Mouse (Mus musculus): ENCODE data around the gene Fam161a. TPM values are rescaled to one million over a fixed set of nuclear protein-coding genes. Genes with fewer than 3 reads are reported as not detected.

Fam161a gene
- total RNA-seq, 2 experiments from 2014 or later, result 2.6 to 4.1 TPM

GRCm38 (mm10) chr11:22990393-22991126 is 16.8 kb upstream of the Fam161a start, which contains the start of gene Cct4:
Gene Cct4 (plus strand): TSS chr11:22990519.
- peak; percentile 96 for ATAC-seq (ENCODE audit: poor library complexity, severe bottlenecking)

DNA sequence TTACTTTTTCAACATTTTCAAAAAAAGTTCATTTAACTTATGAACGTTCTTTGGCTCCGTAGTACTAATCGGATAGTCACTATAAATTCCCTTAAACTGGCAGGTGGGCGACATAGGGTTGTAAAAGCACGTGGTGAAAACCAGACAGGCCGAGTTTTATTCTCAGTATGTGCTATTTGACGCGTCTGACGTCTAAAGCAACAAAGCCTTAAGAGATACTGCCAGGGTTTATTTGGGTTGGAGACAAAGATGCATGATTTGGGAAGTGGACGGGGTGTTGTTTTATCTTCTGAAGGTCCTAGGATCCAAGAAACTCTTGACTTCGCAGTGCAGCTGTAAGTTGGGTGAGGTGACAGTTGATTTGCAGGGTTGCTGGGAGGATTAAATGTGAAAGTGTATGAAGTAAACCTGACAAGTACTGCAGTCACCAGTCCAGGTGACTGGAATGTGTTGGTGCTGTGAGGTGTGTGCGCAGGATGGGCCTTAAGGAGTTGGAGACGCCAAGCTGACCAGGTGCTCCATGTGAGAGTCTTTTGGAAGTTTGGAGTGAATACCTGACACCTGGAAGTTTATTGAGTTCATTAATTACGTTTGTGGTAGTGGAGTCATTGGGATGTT is 16.0 kb upstream of the Fam161a start:
- no peak for ATAC-seq (ENCODE audit: poor library complexity, severe bottlenecking)

GRCm38 (mm10) chr11:22994271-22994670 is 13.1 kb upstream of the Fam161a start:
- no peak for ATAC-seq (ENCODE audit: poor library complexity, severe bottlenecking)

- ATAC-seq (ENCODE audit: poor library complexity, severe bottlenecking), result no peak
Observed at GRCm38 (mm10) chr11:22995461-22995860, 11.9 kb upstream of the Fam161a start.

DNA sequence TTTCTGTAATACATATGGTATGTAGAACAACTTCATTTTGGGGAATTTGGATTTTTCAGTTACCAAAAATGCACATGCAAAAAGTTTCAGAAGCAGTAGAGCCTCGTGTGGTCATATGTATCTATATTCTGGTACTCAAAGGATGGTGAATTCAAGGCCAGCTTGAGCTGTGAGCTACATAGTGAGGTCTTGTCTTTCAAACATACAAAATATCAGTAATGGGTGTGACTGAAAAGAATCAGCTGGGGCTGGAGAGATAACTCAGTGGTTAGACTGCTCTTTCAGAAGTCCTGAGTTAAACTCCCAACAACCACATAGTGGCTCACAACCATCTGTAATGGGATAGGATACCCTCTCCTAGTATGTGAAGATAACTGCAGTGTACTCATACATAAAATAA is 9.0 kb upstream of the Fam161a start:
- ATAC-seq (ENCODE audit: poor library complexity, severe bottlenecking), result no peak

GRCm38 (mm10) chr11:23005276-23005675 is 2.1 kb upstream of the Fam161a start:
- ATAC-seq (ENCODE audit: poor library complexity, severe bottlenecking), result no peak

DNA sequence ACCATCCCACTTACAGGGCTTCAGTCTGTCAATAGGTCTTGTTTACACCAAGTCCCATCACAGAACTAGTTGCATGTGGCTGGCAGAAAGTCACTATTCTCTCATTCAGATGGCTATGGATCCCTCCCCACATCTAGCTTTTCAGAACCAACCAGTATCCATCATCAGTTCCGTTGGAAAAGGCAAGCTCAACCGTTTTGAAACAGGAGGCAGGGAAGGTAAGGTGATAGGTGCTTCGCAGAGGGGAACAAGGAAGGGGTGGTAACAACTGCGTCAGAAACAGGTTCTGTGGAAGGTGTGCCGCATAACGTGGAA is 208 bp upstream of the Fam161a start:
- ATAC-seq (ENCODE audit: poor library complexity, severe bottlenecking), result no peak; the same call in 1 of the 2 replicates

DNA sequence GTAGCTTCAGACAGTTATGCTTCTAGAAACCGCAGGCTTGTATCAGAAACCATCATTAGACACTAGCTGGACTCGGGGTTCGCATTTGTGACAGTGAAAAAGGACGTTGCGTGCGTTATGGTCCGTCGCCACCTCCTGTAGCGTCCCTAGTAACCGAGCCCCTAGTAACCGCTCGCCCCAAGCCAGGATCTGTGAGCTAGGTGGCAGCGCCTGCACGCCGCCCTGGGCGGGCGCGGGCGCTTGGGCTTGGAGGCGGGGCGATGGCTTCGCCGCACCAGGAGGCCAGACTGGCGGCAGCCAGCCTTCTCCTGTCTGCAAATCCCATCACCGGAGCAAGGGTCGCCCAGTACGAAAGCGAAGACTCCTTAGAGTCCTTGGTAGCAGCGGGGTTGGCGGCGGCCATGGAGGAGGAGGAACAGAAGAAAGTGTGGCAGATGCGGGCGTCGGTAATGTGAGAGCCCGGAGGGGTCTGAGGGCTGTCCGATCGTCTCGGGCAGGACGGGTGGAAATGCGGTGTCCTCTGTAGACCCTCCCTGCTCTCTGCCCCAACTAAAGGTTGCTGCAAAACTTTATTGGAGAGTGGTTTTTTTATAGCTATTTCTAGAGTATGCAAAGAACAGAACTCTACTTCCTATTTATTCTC is 971 bp downstream of the Fam161a start:
- peak; percentile 84 for ATAC-seq (ENCODE audit: poor library complexity, severe bottlenecking)

DNA sequence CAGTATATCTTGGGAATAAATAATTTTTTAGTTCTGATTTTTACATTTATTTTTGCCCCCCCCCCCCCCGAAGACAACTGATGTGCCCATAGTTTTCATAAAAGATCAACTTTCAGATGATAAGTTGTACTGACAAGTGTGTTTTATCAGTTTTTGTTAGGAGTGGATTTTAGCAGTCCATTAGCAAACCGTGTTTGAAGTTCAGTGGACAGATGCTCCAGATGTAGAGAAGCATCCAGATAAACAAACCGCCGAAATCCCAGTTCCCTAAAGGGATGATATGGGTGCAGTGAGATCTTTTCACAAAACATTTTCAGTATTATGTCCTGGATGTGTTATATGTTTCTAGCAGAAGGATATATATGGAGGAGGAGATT is 1.5 kb downstream of the Fam161a start:
- ATAC-seq (ENCODE audit: poor library complexity, severe bottlenecking), result no peak

- no peak for ATAC-seq (ENCODE audit: poor library complexity, severe bottlenecking)
Observed at GRCm38 (mm10) chr11:23013096-23013495, 5.8 kb downstream of the Fam161a start.

DNA sequence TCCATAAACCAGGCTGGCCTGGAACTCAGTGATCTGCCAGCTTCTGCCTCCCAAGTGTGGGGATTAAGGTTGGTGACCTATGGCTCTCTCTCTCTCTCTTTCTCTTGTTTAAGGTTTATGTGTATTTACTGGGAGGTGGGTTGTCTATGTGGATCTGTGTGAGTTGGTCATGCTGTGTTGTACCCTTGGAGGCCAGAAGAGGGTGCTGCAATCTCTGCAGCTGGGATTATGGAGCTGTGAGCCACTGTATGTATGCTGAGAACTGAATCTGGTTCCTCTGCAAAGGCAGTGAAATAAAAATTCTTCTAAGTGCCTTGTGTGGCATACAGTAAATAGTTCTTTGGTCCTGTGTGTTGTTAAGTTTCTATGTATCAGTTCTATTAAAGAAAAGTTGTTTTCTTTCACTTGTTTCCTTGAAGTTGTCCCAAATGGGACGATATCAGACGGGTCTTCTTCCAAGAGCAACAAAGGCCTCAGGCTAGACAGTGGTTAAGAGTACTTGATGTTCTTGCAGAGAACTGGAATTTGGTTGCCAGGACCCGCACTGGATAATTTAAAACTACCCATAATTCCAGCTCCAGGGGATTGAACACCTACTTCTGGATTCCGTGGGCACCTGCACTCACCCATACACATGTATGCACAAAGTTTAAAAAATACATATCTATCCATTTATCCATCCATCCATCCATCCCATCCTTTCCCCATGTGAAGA is 6.4 kb downstream of the Fam161a start:
- ATAC-seq (ENCODE audit: poor library complexity, severe bottlenecking), result peak; percentile 71

- no peak for ATAC-seq (ENCODE audit: poor library complexity, severe bottlenecking)
Observed at GRCm38 (mm10) chr11:23014996-23015395, 7.7 kb downstream of the Fam161a start.

DNA sequence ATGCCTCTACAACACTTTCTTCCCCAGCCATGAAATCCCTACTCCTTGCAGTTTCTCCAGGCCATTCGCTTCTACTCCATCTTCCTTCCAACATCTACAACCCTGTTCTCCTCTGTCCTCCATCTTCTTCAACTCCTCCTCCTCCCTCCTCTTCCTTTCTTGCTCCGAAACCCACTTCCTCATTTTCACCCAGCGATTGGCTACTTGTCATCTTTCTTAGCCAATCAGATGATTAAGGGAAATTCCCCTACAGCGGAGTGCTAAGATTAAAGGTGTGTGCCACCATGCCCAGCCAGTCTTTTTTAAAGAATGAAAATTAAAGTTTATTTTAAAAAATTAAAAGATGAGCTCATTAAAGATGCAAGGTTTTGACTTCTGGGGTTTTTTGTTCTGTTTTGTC is 10.6 kb downstream of the Fam161a start:
- no peak for ATAC-seq (ENCODE audit: poor library complexity, severe bottlenecking)

- ATAC-seq (ENCODE audit: poor library complexity, severe bottlenecking), result no peak
Observed at GRCm38 (mm10) chr11:23020116-23020770, 12.9 kb downstream of the Fam161a start.

DNA sequence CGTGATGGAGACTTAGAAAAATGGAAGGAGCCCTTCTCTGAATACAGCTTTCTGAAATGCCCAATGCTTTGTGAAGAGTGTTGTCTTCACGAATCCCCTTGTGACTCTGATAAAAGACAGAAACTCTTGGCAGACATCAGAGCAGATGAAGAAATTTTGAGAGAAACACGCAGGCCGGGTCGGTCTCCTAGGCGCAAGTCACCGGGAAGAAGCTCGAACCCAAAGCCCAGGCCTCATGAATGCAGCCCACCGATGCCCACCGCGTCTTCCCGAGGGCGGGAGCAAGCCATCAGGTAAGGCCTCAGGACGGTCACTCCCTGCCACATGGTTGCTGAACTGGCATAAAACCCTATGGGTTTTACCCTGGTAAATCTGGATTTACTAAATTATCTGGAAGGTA is 13.5 kb downstream of the Fam161a start:
- no peak for ATAC-seq (ENCODE audit: poor library complexity, severe bottlenecking)

DNA sequence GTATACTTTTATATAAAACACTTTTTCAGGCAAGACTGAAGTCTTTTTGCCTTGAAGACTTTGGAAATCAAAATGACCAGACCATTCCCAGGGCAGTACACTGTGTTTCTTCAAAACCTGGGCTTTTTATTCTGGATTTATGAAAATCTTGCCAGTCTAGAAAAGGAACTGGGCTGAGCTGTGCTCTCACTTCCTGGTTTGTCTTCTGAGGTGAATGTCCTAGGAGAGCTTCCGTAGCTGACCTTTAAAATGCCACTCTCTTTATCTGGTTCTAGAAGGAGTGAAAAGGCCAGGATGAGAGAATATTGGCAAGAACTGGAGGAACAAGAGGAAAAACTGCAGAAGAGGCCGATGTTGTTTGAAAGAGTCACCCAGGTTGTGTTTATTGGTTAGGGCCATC is 15.8 kb downstream of the Fam161a start:
- peak; percentile 54 for ATAC-seq (ENCODE audit: poor library complexity, severe bottlenecking)

DNA sequence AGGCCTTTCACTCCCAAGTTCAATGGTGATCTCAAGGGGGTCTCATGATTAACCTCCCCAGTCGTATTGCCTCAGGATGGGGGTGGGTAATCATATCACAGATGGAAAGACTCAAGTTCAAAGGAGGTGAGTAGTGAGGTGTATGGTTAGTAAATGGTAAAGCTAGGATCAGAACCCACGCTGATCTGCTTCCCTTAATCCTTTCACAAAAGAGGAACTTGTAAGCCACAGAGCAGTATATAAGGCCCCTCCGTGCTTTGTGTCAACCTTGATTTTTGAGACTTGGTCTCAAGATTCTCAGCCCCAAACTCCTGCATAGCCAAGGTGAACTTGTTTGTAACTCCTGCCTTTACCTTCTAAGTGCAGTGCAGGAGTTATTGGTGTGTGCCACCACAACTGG is 16.8 kb downstream of the Fam161a start:
- ATAC-seq (ENCODE audit: poor library complexity, severe bottlenecking), result peak; percentile 52

GRCm38 (mm10) chr11:23028957-23029356 is 21.6 kb downstream of the Fam161a start:
- no peak for ATAC-seq (ENCODE audit: poor library complexity, severe bottlenecking)

DNA sequence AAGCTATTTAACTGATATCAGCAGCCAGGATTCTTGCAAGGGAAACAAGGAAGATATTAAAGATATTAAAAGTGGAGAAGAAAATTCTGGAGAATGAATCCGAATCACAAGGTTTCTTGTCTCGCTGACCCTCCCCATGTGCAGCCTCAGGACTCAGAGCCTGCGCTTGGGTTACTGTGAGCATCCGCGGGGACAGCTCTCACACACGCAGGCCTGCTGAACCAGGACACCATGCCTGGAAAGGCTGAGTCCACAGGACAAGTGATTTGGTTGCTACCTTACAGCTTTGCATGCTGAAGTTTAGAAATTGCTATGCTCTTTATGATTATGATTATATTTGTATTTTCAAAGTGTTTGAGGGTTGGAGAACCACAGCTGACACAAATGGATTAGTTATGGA is 22.1 kb downstream of the Fam161a start:
- no peak for ATAC-seq (ENCODE audit: poor library complexity, severe bottlenecking)

DNA sequence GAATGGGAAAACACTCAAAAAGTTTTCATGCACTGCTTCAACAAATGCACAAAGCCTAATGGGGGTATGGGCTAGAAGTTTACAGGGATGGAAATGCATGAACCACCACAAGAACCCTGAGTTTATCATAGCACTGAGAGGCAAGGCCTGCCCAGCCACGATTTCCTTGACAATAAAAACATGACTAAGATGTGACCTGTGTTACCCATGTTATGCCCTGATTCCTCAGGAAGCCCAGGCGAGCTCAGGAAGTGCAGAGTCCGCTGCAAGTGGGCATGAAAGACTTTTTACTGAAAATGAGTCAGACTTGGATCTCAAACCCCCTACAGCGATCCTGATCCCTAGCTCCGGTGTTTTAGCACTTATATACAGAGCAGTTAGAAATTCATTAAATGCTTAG is 39.9 kb downstream of the Fam161a start:
- no peak for ATAC-seq (ENCODE audit: poor library complexity, severe bottlenecking)
